Mouse (Mus musculus) MEL (cell line): ENCODE data around the gene Zfp354b. TPM values are rescaled to one million over a fixed set of nuclear protein-coding genes. Genes with fewer than 3 reads are reported as not detected.
A peak's percentile ranks its signal among the peaks of the same experiment; 100 is the strongest.

Source experiments
- DNase-seq: peaks from one replicate; pipeline ENCODE4 v3.0.0; 2011; ENCODE audit warnings: low read depth, low spot score
- H3K27ac ChIP-seq: 2 replicates; pipeline ENCODE4 v1.5.1; 2012; ENCODE audit warnings: low read depth, mild to moderate bottlenecking, control low read depth, low read length, moderate library complexity; ENCODE audit not compliant: control insufficient read depth
- H3K27me3 ChIP-seq, 2 experiments: fragments of 150-350 bp in 1 of 2; sonication (generic) in 1 of 2; 2 replicates each; pipeline ENCODE4 v1.6.1; 2012; ENCODE audit warnings: low read length in 2 of 2, mild to moderate bottlenecking in 2 of 2, improper control_type of control experiment in 1 of 2, moderate library complexity in 1 of 2; ENCODE audit not compliant: insufficient read depth in 2 of 2, control insufficient read depth in 1 of 2
- H3K36me3 ChIP-seq, 2 experiments: 2 replicates each; pipeline ENCODE4 v1.6.1; 2012 to 2014; ENCODE audit warnings: low read length in 2 of 2, improper control_type of control experiment in 1 of 2, inconsistent platforms in 1 of 2, mild to moderate bottlenecking in 1 of 2; ENCODE audit not compliant: insufficient read depth in 2 of 2, control insufficient read depth in 1 of 2
- H3K4me1 ChIP-seq, 2 experiments: fragments of 150-350 bp in 1 of 2; sonication (generic) in 1 of 2; 2 replicates each; pipeline ENCODE4 v1.6.1; 2012; ENCODE audit warnings: low read length in 2 of 2, improper control_type of control experiment in 1 of 2, mild to moderate bottlenecking in 1 of 2; ENCODE audit not compliant: insufficient read depth in 2 of 2, control insufficient read depth in 1 of 2
- H3K4me3 ChIP-seq, 2 experiments: fragments of 150-350 bp in 1 of 2; sonication (generic) in 1 of 2; 2 replicates each; pipeline ENCODE4 v1.5.1; 2012; ENCODE audit warnings: low read depth in 2 of 2, low read length in 2 of 2, mild to moderate bottlenecking in 2 of 2, moderate library complexity in 2 of 2, control low read depth in 1 of 2, improper control_type of control experiment in 1 of 2; ENCODE audit not compliant: control insufficient read depth in 1 of 2, insufficient read depth in 1 of 2
- H3K79me2 ChIP-seq: 2 replicates; pipeline ENCODE4 v1.6.1; 2012; ENCODE audit warnings: mild to moderate bottlenecking, low read length, moderate library complexity; ENCODE audit not compliant: control insufficient read depth, poor library complexity, insufficient read depth
- H3K9ac ChIP-seq: 2 replicates; pipeline ENCODE4 v1.6.1; 2012; ENCODE audit warnings: low read depth, mild to moderate bottlenecking, control low read depth, low read length, moderate library complexity; ENCODE audit not compliant: control insufficient read depth, poor library complexity, severe bottlenecking
- H3K9me3 ChIP-seq: fragments of 150-350 bp; sonication (generic); replicated peaks from 2 replicates; pipeline ENCODE4 v1.6.1; 2012; ENCODE audit warnings: mild to moderate bottlenecking, low read length, improper control_type of control experiment, moderate library complexity; ENCODE audit not compliant: insufficient read depth
- BHLHE40 ChIP-seq: IDR thresholded peaks from 2 replicates; pipeline ENCODE4 v1.6.1; 2012; ENCODE audit warnings: low read depth, mild to moderate bottlenecking, inconsistent platforms, low read length, improper control_type of control experiment, borderline replicate concordance
- CHD2 ChIP-seq: IDR thresholded peaks from 2 replicates; pipeline ENCODE4 v1.6.1; 2011; ENCODE audit warnings: low read length, improper control_type of control experiment
- CTCF ChIP-seq, 3 experiments: IDR thresholded peaks in 2 of 3; conservative IDR thresholded peaks in 1 of 3; 2 replicates each; pipeline ENCODE4 v1.5.1; 2011 to 2012; ENCODE audit warnings: low read length in 3 of 3, low read depth in 2 of 3, mild to moderate bottlenecking in 2 of 3, improper control_type of control experiment in 1 of 3, inconsistent platforms in 1 of 3, mixed read lengths in 1 of 3, moderate library complexity in 1 of 3; ENCODE audit not compliant: control insufficient read depth in 1 of 3, insufficient read depth in 1 of 3, poor library complexity in 1 of 3, severe bottlenecking in 1 of 3
- EP300 ChIP-seq, 2 experiments: IDR thresholded peaks; 2 replicates each; pipeline ENCODE4 v1.6.1; 2011; ENCODE audit warnings: improper control_type of control experiment in 2 of 2, low read length in 2 of 2, low read depth in 1 of 2, mild to moderate bottlenecking in 1 of 2
- GABPA ChIP-seq: IDR thresholded peaks from 2 replicates; pipeline ENCODE4 v1.6.1; 2012; ENCODE audit warnings: low read depth, mild to moderate bottlenecking, inconsistent platforms, low read length, improper control_type of control experiment, moderate library complexity
- GATA1 ChIP-seq: IDR thresholded peaks from 2 replicates; pipeline ENCODE4 v1.6.1; 2011; ENCODE audit warnings: low read depth, low read length, improper control_type of control experiment
- MXI1 ChIP-seq: IDR thresholded peaks from 2 replicates; pipeline ENCODE4 v1.6.1; 2011; ENCODE audit warnings: mild to moderate bottlenecking, low read depth, low read length, improper control_type of control experiment
- NRF1 ChIP-seq: IDR thresholded peaks from 2 replicates; pipeline ENCODE4 v1.6.1; 2014; ENCODE audit warnings: low read depth, mild to moderate bottlenecking, inconsistent platforms, low read length, improper control_type of control experiment, moderate library complexity; ENCODE audit not compliant: poor library complexity, insufficient read depth, severe bottlenecking
- POLR2A ChIP-seq, 2 experiments: IDR thresholded peaks; 2 replicates each; pipeline ENCODE4 v1.6.1; 2011 to 2012; ENCODE audit warnings: low read length in 2 of 2, mild to moderate bottlenecking in 2 of 2, control low read depth in 1 of 2, improper control_type of control experiment in 1 of 2, low read depth in 1 of 2, moderate library complexity in 1 of 2; ENCODE audit not compliant: control insufficient read depth in 1 of 2, insufficient read depth in 1 of 2, poor library complexity in 1 of 2
- SMC3 ChIP-seq: IDR thresholded peaks from 2 replicates; pipeline ENCODE4 v1.6.1; 2011; ENCODE audit warnings: low read depth, low read length, improper control_type of control experiment
- TAL1 ChIP-seq: IDR thresholded peaks from 2 replicates; pipeline ENCODE4 v1.6.1; 2012; ENCODE audit warnings: mild to moderate bottlenecking, inconsistent platforms, low read length, moderate library complexity, mixed read lengths
- TCF12 ChIP-seq: IDR thresholded peaks from 2 replicates; pipeline ENCODE4 v1.6.1; 2014; ENCODE audit warnings: low read depth, mild to moderate bottlenecking, inconsistent platforms, low read length, improper control_type of control experiment, moderate library complexity
- ZKSCAN1 ChIP-seq: IDR thresholded peaks from 2 replicates; pipeline ENCODE4 v1.6.1; 2012; ENCODE audit warnings: low read depth, mild to moderate bottlenecking, inconsistent platforms, low read length, improper control_type of control experiment, moderate library complexity
- ZMIZ1 ChIP-seq: IDR thresholded peaks from 2 replicates; pipeline ENCODE4 v1.6.1; 2012; ENCODE audit warnings: low read depth, mild to moderate bottlenecking, inconsistent platforms, low read length, improper control_type of control experiment, moderate library complexity
- polyA plus RNA-seq, 2 experiments: library from polyadenylated mRNA; stranded (reverse) in 1 of 2; unstranded in 1 of 2; fragments of >175 nt in 1 of 2; fragments of >200 nt in 1 of 2; gene quantifications; 2 replicates each; pipeline versions ENCODE4 v1.2.1 to v1.2.4; 2012; ENCODE audit warnings: low replicate concordance in 2 of 2, low read depth in 1 of 2; ENCODE audit not compliant: insufficient read length in 2 of 2, insufficient read depth in 1 of 2, missing spikeins in 1 of 2
- total RNA-seq: library from RNA; depleted of rRNA; stranded (reverse); fragments of 300-350 nt; gene quantifications from 2 replicates; pipeline ENCODE4 v1.2.3, GENCODE M21; 2012; rRNA removed

The Zfp354b gene
- not detected in 2 replicates for total RNA-seq
- not detected for polyA plus RNA-seq

- Histone ChIP-seq H3K9ac (no peak within 1 kb of the TSS), H3K4me1 (no peaks in the 10 kb centered on the region), H3K79me2 (no peaks in the 10 kb centered on the region), H3K27me3 (no peaks in the 10 kb centered on the region), H3K4me3 (no peak within 1 kb of the TSS), H3K9me3 (no peaks in the 10 kb centered on the region; the same call in 1 of the 2 replicates), H3K27ac (no peak within 1 kb of the TSS)
- no peak for DNase-seq
- no peak for TF ChIP-seq BHLHE40
- TF ChIP-seq NRF1 = no peak
- TF ChIP-seq TAL1 = no peak
- TF ChIP-seq TCF12 = no peak
- no peak for TF ChIP-seq EP300 (IDR thresholded peaks at IDR 0.05; ENCODE audit: low read depth in 1 of 2, low read length in 2 of 2)
- TF ChIP-seq GABPA = no peak
- TF ChIP-seq CTCF (IDR thresholded peaks at IDR 0.05 in 2 of 3, conservative IDR thresholded peaks at IDR 0.05 in 1 of 3; ENCODE audit: control insufficient read depth in 1 of 3, insufficient read depth in 1 of 3, low read depth in 2 of 3, low read length in 3 of 3, poor library complexity in 1 of 3, severe bottlenecking in 1 of 3) = no peak
- no peak for TF ChIP-seq MXI1
- TF ChIP-seq ZMIZ1 = no peak
- no peak for TF ChIP-seq POLR2A (IDR thresholded peaks at IDR 0.05; ENCODE audit: control insufficient read depth in 1 of 2, insufficient read depth in 1 of 2, low read depth in 1 of 2, low read length in 2 of 2, poor library complexity in 1 of 2)
- TF ChIP-seq, all 39 proteins: peak for 0
- H3K36me3 ChIP-seq = no peaks in the 10 kb centered on the region
These were observed at the start of gene Zfp354b for GRCm38 (mm10) chr11:50931451-50931866. Gene Zfp354b, minus strand, starts transcription at chr11:50931633.

- Histone ChIP-seq H3K79me2 (no peaks in the 10 kb centered on the region), H3K9ac (no peak overlapping the region), H3K27ac (no peak overlapping the region), H3K4me3 (no peak overlapping the region), H3K36me3 (no peaks in the 10 kb centered on the region), H3K27me3 (no peaks in the 10 kb centered on the region), H3K4me1 (no peaks in the 10 kb centered on the region), H3K9me3 (no peaks in the 10 kb centered on the region)
- TF ChIP-seq ZKSCAN1 (no peak), SMC3 (0 out of 2 replicates have a peak, but pooled peaks have one; percentile 4)
- no peak for DNase-seq
These were observed 45.8 kb upstream of the Zfp354b start for GRCm38 (mm10) chr11:50977216-50977615.

DNA sequence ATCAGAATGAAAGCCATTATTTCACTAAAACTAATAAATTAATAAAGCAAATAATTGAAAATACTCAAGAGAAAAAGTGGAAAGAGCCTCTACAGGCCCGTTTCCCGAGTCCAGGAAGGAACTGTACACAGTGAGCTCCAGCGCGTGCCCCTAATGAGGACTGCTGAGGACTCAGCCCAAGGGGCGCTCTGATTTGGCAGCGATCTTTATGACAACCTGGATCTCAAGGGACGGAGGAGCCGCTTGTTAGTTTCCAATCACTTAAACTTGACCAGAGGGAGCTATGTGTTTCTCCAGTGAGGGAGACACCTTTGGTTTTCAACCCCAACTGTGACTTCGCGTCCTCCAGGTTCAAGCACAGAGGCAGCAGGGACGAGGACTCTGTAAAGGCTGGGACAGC lies 34.8 kb upstream of the Zfp354b start, which contains the start of gene Olfr1378:
Gene Olfr1378, plus strand, starts transcription at position 301 of the 400 bp plus-strand sequence.
- Histone ChIP-seq H3K4me1 (no peaks in the 10 kb centered on the region), H3K9me3 (no peaks in the 10 kb centered on the region), H3K9ac (no peak within 1 kb of the TSS), H3K79me2 (no peaks in the 10 kb centered on the region), H3K27ac (no peak within 1 kb of the TSS), H3K4me3 (no peak within 1 kb of the TSS), H3K36me3 (no peaks in the 10 kb centered on the region), H3K27me3 (no peaks in the 10 kb centered on the region)
- TF ChIP-seq GATA1 (no peak), CHD2 (no peak), CTCF (IDR thresholded peaks at IDR 0.05 in 2 of 3, conservative IDR thresholded peaks at IDR 0.05 in 1 of 3; ENCODE audit: control insufficient read depth in 1 of 3, insufficient read depth in 1 of 3, low read depth in 2 of 3, low read length in 3 of 3, poor library complexity in 1 of 3, severe bottlenecking in 1 of 3) (no peak)
- DNase-seq = no peak
